Mouse (Mus musculus) midbrain, embryonic 15.5 days (tissue): ENCODE measurements around the gene Rapgef3. TPM values are rescaled to one million over a fixed set of nuclear protein-coding genes. Genes with fewer than 3 reads are reported as not detected.

Experiments used
- ATAC-seq: fragments of 200-750 bp; cut with Nextera tagmentation; replicated peaks from 2 replicates; pipeline ENCODE4 v1.8.0; 2017; ENCODE audit warnings: moderate TSS enrichment
- H3K27ac ChIP-seq: fragments of 300-500 bp; sonication (generic); 2 replicates; pipeline ENCODE4 v1.5.1; 2015; ENCODE audit warnings: mild to moderate bottlenecking, inconsistent platforms
- H3K27me3 ChIP-seq: fragments of 300-500 bp; sonication (generic); replicated peaks from 2 replicates; pipeline ENCODE4 v1.6.1; 2015; ENCODE audit warnings: inconsistent platforms
- H3K36me3 ChIP-seq: fragments of 300-500 bp; sonication (generic); replicated peaks from 2 replicates; pipeline ENCODE4 v1.6.1; 2015; ENCODE audit warnings: inconsistent platforms
- H3K4me1 ChIP-seq: fragments of 300-500 bp; sonication (generic); 2 replicates; pipeline ENCODE4 v1.6.1; 2015; ENCODE audit warnings: inconsistent platforms
- H3K4me2 ChIP-seq: fragments of 300-500 bp; sonication (generic); 2 replicates; pipeline ENCODE4 v1.6.1; 2015; ENCODE audit warnings: inconsistent platforms, mild to moderate bottlenecking, moderate library complexity
- H3K4me3 ChIP-seq: fragments of 300-500 bp; sonication (generic); 2 replicates; pipeline ENCODE4 v1.5.1; 2015; ENCODE audit warnings: mild to moderate bottlenecking, inconsistent platforms
- H3K9ac ChIP-seq: fragments of 300-500 bp; sonication (generic); 2 replicates; pipeline ENCODE4 v1.6.1; 2015; ENCODE audit warnings: mild to moderate bottlenecking, inconsistent platforms
- H3K9me3 ChIP-seq: fragments of 300-500 bp; sonication (generic); 2 replicates; pipeline ENCODE4 v1.6.1; 2016; ENCODE audit warnings: inconsistent platforms
- WGBS: fragments of 180-500 bp; shearing (Covaris S2); methylation state at CpG from one replicate; pipeline ENCODE4 v1.1.7; 2015; ENCODE audit warnings: mixed read lengths; 5-methylcytosine and 5-hydroxymethylcytosine counted together
- polyA plus RNA-seq: library from polyadenylated mRNA; unstranded; fragments of >200 nt; fragmentation: Nextera tagmentation; extraction: Ambion mirVana; gene quantifications from 2 replicates; pipeline ENCODE4 v1.2.1, GENCODE M21; 2015

Gene Rapgef3
- polyA plus RNA-seq, 1 experiment from 2014 or later: 15.4 TPM

- Histone ChIP-seq H3K27me3 (no peaks in the 10 kb centered on the region), H3K9ac (no peak overlapping the region), H3K27ac (no peak overlapping the region), H3K4me3 (no peak overlapping the region), H3K9me3 (no peaks in the 10 kb centered on the region), H3K36me3 (0 out of 2 replicates have a peak, but pooled peaks cover 11% of the 10 kb centered on the region), H3K4me1 (peaks cover 4% of the 10 kb centered on the region; the same call in 1 of the 2 replicates), H3K4me2 (no peak overlapping the region)
- 87% methylated on average over 11 of the region's 11 CpGs for WGBS
- ATAC-seq: no peak
Observed at GRCm38 (mm10) chr15:97791126-97791700, 23.4 kb upstream of the Rapgef3 start.

- no peak for ATAC-seq
- no peak overlapping the region for H3K27ac ChIP-seq
- no peak overlapping the region for H3K9ac ChIP-seq
- H3K4me1 ChIP-seq: peaks cover 12% of the 10 kb centered on the region; the same call in 1 of the 2 replicates
- H3K36me3 ChIP-seq: 0 out of 2 replicates have a peak, but pooled peaks cover 8% of the 10 kb centered on the region
- no peaks in the 10 kb centered on the region for H3K27me3 ChIP-seq
- 54% methylated on average over 20 of the region's 20 CpGs for WGBS
- no peak overlapping the region for H3K4me2 ChIP-seq
- no peaks in the 10 kb centered on the region for H3K9me3 ChIP-seq
- no peak overlapping the region for H3K4me3 ChIP-seq
Observed at GRCm38 (mm10) chr15:97789761-97790505, 22.2 kb upstream of the Rapgef3 start.

GRCm38 (mm10) chr15:97788821-97789220, 21.0 kb upstream of the Rapgef3 start:
- Histone ChIP-seq H3K4me2 (no peak overlapping the region), H3K27me3 (no peaks in the 10 kb centered on the region), H3K36me3 (0 out of 2 replicates have a peak, but pooled peaks cover under 1% of the 10 kb centered on the region), H3K9ac (no peak overlapping the region), H3K4me1 (peaks cover 15% of the 10 kb centered on the region; the same call in 1 of the 2 replicates), H3K27ac (peak overlapping the region; percentile 43; the same call in 1 of the 2 replicates), H3K4me3 (no peak overlapping the region), H3K9me3 (no peaks in the 10 kb centered on the region)
- WGBS: 55% methylated on average over 6 of the region's 6 CpGs
- no peak for ATAC-seq

- H3K4me1 ChIP-seq: peaks cover 15% of the 10 kb centered on the region; the same call in 1 of the 2 replicates
- H3K9ac ChIP-seq: no peak overlapping the region
- H3K27ac ChIP-seq: 0 out of 2 replicates have a peak overlapping the region, but pooled peaks have one; percentile 43
- peaks cover 3% of the 10 kb centered on the region; the same call in 1 of the 2 replicates for H3K27me3 ChIP-seq
- H3K4me3 ChIP-seq: no peak overlapping the region
- no peak for ATAC-seq
- no peaks in the 10 kb centered on the region for H3K9me3 ChIP-seq
- WGBS: 68% methylated on average over 19 of the region's 19 CpGs
- H3K36me3 ChIP-seq: no peaks in the 10 kb centered on the region
- H3K4me2 ChIP-seq: no peak overlapping the region
Observed at GRCm38 (mm10) chr15:97787799-97788667, 20.3 kb upstream of the Rapgef3 start.

DNA sequence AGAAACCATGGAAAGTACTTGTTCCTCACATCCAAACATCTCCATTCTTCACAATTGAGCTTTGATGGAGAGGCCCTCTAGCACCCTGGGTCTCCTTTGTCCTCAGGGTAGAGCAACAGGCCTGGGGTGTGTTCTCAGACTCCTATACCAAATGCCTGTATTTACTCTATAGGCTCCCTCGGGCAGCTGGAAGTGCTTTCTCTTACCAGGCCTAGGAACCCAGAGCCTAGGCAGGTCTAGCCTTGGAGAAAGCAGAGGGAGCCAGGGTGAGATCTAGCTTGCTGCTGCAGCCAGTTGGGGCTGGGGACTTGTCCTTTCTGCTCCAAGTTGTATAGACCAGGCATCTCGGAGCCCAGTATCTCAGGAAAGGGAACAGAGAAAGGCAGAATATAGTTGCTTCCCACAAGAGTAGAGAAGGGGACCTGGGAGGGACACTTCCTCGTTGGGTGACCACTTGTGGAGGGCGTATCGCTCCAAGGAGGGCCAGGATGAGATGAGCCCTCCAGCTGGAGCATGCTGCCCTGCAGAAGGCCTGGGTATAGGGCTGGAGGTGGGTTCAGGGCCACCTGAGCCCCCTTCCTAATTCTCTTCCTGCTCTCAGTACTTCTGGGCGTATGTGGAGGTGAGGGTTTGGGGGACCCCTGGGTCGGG, 19.5 kb upstream of the Rapgef3 start:
- H3K27ac ChIP-seq: no peak overlapping the region
- H3K27me3 ChIP-seq: peaks cover 10% of the 10 kb centered on the region; the same call in 1 of the 2 replicates
- peaks cover 16% of the 10 kb centered on the region; the same call in 1 of the 2 replicates for H3K4me1 ChIP-seq
- H3K4me3 ChIP-seq: no peak overlapping the region
- ATAC-seq: no peak
- WGBS: 82% methylated on average over 7 of the region's 7 CpGs
- H3K9me3 ChIP-seq: no peaks in the 10 kb centered on the region
- no peaks in the 10 kb centered on the region for H3K36me3 ChIP-seq
- H3K4me2 ChIP-seq: no peak overlapping the region
- no peak overlapping the region for H3K9ac ChIP-seq

DNA sequence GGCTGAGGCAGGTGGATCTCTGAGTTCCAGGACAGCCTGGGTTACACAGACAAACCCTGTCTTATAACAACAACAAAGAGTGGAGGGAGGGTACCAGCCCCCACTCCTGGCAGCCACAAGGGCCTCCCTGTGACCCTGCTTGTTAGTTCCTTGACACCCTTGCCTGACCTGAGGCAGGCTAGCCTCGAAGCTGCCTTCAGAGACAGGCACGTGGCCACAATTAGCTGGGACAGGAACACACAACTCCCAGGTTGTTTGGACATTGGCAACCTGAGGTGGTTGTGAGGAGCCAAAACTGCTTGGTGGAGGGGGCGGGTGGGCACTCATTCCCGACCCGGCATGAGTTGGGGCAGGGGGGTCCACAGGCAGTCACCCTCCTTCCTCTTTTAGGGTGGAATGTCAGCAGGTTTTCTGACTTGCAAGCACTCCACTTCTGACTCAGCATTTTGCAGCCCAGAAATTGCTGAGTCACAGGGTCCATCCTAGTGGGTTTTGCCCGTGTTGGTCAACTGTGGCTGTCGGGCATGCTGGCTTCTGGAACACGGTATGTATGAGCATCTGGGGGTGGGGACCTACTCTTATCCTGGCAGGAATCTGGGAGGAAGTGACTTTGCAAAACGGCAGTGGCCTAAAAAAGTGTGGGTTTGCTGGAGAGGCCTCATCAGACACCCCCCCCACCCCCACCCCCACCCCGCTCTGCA, 18.8 kb upstream of the Rapgef3 start:
- H3K27ac ChIP-seq: no peak overlapping the region
- H3K4me2 ChIP-seq: no peak overlapping the region
- 83% methylated on average over 10 of the region's 10 CpGs for WGBS
- H3K9me3 ChIP-seq: no peaks in the 10 kb centered on the region
- H3K27me3 ChIP-seq: peaks cover 14% of the 10 kb centered on the region; the same call in 1 of the 2 replicates
- H3K36me3 ChIP-seq: no peaks in the 10 kb centered on the region
- no peak overlapping the region for H3K9ac ChIP-seq
- no peak overlapping the region for H3K4me3 ChIP-seq
- ATAC-seq: no peak
- peaks cover 22% of the 10 kb centered on the region; the same call in 1 of the 2 replicates for H3K4me1 ChIP-seq

GRCm38 (mm10) chr15:97785731-97786411, 18.1 kb upstream of the Rapgef3 start:
- no peaks in the 10 kb centered on the region for H3K36me3 ChIP-seq
- no peak overlapping the region for H3K9ac ChIP-seq
- H3K4me3 ChIP-seq: no peak overlapping the region
- whole genome bisulfite sequencing: 86% methylated on average over 9 of the region's 9 CpGs
- H3K27ac ChIP-seq: no peak overlapping the region
- H3K4me2 ChIP-seq: peak overlapping the region; percentile 68; the same call in 1 of the 2 replicates
- H3K4me1 ChIP-seq: peaks cover 22% of the 10 kb centered on the region; the same call in 1 of the 2 replicates
- no peak for ATAC-seq
- H3K9me3 ChIP-seq: no peaks in the 10 kb centered on the region
- peaks cover 17% of the 10 kb centered on the region; the same call in 1 of the 2 replicates for H3K27me3 ChIP-seq

DNA sequence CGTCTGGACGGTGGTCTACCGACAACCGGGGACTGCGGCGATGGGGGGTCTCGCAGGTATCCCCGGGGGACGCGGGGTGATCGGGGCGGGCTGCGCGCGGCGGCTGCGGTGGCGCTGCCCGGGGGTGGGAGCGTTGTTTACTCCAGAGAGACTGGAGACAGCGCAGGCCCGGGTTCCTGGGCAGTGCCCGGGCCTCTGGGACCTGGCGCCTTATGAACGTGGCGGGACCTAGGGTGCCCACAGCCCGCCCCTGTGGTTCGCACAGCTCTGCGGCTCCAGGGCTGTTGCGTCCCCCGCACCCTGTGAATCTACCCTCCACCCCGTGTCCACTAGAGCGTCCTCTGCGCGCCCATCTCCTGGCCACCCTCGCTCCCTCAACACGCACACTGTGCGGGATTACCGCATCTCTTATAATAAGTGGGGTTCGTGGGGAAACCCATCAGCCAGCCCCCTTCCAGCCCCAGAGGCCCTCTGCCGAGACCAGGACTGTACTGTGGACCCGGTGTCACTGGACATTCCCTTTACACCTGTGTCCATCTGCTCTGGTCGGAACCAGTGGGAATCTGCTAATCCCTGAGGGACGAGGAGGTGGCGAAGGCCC, 16.9 kb upstream of the Rapgef3 start:
- Histone ChIP-seq H3K27me3 (peaks cover 17% of the 10 kb centered on the region; the same call in 1 of the 2 replicates), H3K4me1 (peaks cover 22% of the 10 kb centered on the region; the same call in 1 of the 2 replicates), H3K9ac (peak overlapping the region; percentile 73), H3K36me3 (no peaks in the 10 kb centered on the region), H3K4me2 (peak overlapping the region; percentile 68), H3K9me3 (no peaks in the 10 kb centered on the region), H3K27ac (peak overlapping the region; percentile 53), H3K4me3 (peak overlapping the region; percentile 54)
- 3% methylated on average over 45 of the region's 45 CpGs for WGBS
- ATAC-seq: peak; percentile 76

DNA sequence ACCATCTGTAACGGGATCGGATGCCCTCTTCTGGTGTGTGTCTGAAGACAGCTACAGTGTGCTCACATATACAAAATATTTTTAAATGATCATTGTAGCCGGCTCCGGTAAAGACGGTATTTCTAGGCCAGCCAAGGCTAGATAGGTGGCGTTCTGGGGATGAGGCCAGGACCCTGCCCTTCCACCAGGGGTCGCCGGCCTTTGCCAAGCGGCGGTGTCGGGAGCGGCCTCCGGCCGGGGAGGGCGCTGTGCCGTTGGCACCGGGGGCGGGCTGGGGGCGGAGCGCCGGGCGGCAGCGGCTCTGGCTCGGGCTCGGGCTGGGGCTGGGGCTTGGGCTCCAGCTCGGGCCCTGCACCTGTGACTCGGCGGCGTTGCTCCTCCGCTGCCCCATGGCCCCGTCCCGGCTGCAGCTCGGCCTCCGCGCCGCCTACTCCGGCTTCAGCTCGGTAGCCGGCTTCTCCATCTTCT, 16.4 kb upstream of the Rapgef3 start:
- peak; percentile 88 for ATAC-seq
- H3K27ac ChIP-seq: peak overlapping the region; percentile 53
- H3K36me3 ChIP-seq: no peaks in the 10 kb centered on the region
- peak overlapping the region; percentile 73 for H3K9ac ChIP-seq
- H3K27me3 ChIP-seq: peaks cover 17% of the 10 kb centered on the region; the same call in 1 of the 2 replicates
- H3K9me3 ChIP-seq: no peaks in the 10 kb centered on the region
- peaks cover 22% of the 10 kb centered on the region; the same call in 1 of the 2 replicates for H3K4me1 ChIP-seq
- peak overlapping the region; percentile 68 for H3K4me2 ChIP-seq
- WGBS: 2% methylated on average over 36 of the region's 39 CpGs
- peak overlapping the region; percentile 54 for H3K4me3 ChIP-seq

- Histone ChIP-seq H3K36me3 (no peaks in the 10 kb centered on the region), H3K27ac (no peak overlapping the region), H3K4me1 (peaks cover 22% of the 10 kb centered on the region; the same call in 1 of the 2 replicates), H3K9ac (no peak overlapping the region), H3K27me3 (peaks cover 17% of the 10 kb centered on the region; the same call in 1 of the 2 replicates), H3K9me3 (no peaks in the 10 kb centered on the region), H3K4me3 (no peak overlapping the region), H3K4me2 (no peak overlapping the region; the same call in 1 of the 2 replicates)
- WGBS: 2% methylated on average over 9 of the region's 9 CpGs
- ATAC-seq: no peak
Observed at GRCm38 (mm10) chr15:97782749-97783105, 15.0 kb upstream of the Rapgef3 start.
